Mouse (Mus musculus) ES-E14 (cell line): ENCODE measurements at regions not wholly inside any gene's neighbourhood (a gene's known extent, or its start where the extent isn't known, plus 50 kb on each side); places are given as distances from the start of the nearest gene placed in this dataset.

Experiments used
- CHD2 ChIP-seq: IDR thresholded peaks from 2 replicates; pipeline ENCODE4 v1.6.1; 2014; ENCODE audit warnings: mild to moderate bottlenecking, low read depth, low read length, inconsistent platforms
- MAFK ChIP-seq: IDR thresholded peaks from 2 replicates; pipeline ENCODE4 v1.6.1; 2014; ENCODE audit warnings: mild to moderate bottlenecking, low read depth, low read length, inconsistent platforms; ENCODE audit not compliant: insufficient read depth
- ZC3H11A ChIP-seq: IDR thresholded peaks from 2 replicates; pipeline ENCODE4 v1.6.1; 2012; ENCODE audit warnings: low read depth, mild to moderate bottlenecking, inconsistent platforms, low read length, borderline replicate concordance
- ZNF384 ChIP-seq: IDR thresholded peaks from 2 replicates; pipeline ENCODE4 v1.6.1; 2012; ENCODE audit warnings: low read depth, low read length, inconsistent platforms

DNA sequence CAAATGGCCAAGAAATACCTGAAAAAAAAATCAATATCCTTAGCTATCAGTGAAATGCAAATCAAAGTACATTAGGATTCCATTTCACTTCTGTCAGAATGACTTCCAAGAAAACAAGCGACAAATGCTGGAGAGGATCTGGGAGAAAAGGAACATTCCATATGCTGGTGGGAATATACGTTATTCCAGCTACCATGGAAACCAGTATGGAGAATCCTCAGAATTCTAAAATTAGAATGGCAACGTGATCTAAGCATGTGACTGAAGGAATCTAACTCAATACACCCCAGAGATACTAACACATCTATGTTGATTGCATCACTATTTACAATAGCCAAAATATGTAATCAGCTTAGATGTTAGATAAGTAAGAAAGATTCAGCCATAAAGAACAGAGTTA is 146.1 kb upstream of the Sox14 start:
- no peak for TF ChIP-seq ZNF384
- TF ChIP-seq ZC3H11A = no peak
- TF ChIP-seq CHD2 = no peak
- no peak for TF ChIP-seq MAFK
